Mouse (Mus musculus): ENCODE data around the gene Cdyl.

DNA sequence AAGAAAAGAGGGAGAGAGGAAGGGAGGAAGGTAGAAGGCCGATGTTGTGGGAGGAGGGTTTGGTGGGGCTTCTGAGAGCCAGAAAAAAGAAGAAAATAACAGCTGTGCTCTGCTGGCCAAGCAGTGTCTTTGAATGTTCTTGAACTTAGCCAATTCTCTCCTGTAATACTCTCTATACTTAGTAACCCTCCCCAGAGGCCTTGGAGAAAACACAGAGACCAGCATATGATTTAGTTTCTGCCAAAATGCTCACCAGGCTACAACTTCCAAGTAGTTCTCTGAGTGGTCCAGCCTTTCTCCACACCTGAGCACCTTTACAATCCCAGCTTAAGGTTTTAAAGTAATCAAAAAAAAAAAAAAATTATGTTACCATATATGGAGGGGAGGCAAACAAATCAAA lies 218.6 kb downstream of the Cdyl start:
- TF ChIP-seq TAL1 (IDR thresholded peaks at IDR 0.05; ENCODE audit: low read length) (no peak), GATA1 (IDR thresholded peaks at IDR 0.05; ENCODE audit: low read length) (no peak)

Measured in erythroblast, embryonic 14.5 days (primary cell).